27 mouse cellular contexts compared by ENCODE assay signal in the genomic region with DNA sequence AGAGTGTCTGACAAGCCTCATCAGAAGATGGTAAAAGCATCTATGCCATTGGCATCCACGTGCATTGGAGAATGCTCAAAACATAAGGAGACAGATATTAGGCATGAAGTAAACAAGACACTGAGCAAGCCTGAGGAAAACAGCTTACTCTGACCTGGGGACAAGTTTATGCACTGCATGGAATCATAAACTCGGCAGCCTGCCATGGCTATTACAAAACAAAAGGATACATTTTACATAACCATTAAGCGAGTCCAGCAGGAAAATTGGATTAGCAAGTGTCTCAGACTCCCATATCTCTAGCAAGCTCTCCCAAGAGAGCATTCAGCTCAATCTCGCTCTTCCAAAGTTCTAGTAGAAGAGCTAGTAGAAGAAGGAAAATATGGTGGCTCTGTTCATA. TPM values are rescaled to one million over a fixed set of nuclear protein-coding genes. Genes with fewer than 3 reads are reported as not detected.
A peak's percentile ranks its signal among the peaks of the same experiment; 100 is the strongest.
DNase-seq lines count a peak whose midpoint lies in the region; ATAC-seq and TF ChIP-seq lines count a peak whose summit lies in the region.
"Had no signal": no experiment of that assay in that cellular context is flagged by ENCODE, and none has a peak within 500 bp of the region (broad histone marks: within the 10 kb centered on the region; RNA-seq: fewer than 3 reads in every experiment).

No protein-coding gene starts in this region.

- no peaks in the 10 kb centered on the region for H3K36me3 ChIP-seq in liver, adult 2 months (ENCODE audit: control insufficient read depth, insufficient read depth, low read length)
- H3K36me3 ChIP-seq in liver, postnatal 0 days (replicated peaks; ENCODE audit: insufficient read depth, low read length) = no peaks in the 10 kb centered on the region
- H3K36me3 ChIP-seq in lung, embryonic 16.5 days (ENCODE audit: control insufficient read depth, insufficient read depth, low read length) = no peaks in the 10 kb centered on the region
- H3K36me3 ChIP-seq: embryonic facial prominence, embryonic 13.5 days; embryonic facial prominence, embryonic 15.5 days; forebrain, embryonic 10.5 days; forebrain, embryonic 12.5 days had no signal

- no peak overlapping the region for H3K27ac ChIP-seq in liver, adult 2 months (replicated peaks; ENCODE audit: insufficient read depth, low read depth, low read length)
- no peak overlapping the region for H3K27ac ChIP-seq in liver, postnatal 0 days (ENCODE audit: low read depth)
- no peak overlapping the region for H3K27ac ChIP-seq in lung, embryonic 16.5 days (ENCODE audit: low read length)
- H3K27ac ChIP-seq: embryonic facial prominence, embryonic 13.5 days; embryonic facial prominence, embryonic 15.5 days; forebrain, embryonic 10.5 days; forebrain, embryonic 12.5 days had no signal

- H3K4me3 ChIP-seq in liver, adult 2 months (ENCODE audit: insufficient read depth, low read depth, low read length) = no peak overlapping the region
- no peak overlapping the region for H3K4me3 ChIP-seq in liver, postnatal 0 days (ENCODE audit: low read depth, low read length)
- H3K4me3 ChIP-seq in lung, embryonic 16.5 days (ENCODE audit: low read length) = no peak overlapping the region
- H3K4me3 ChIP-seq: embryonic facial prominence, embryonic 13.5 days; embryonic facial prominence, embryonic 15.5 days; erythroblast, embryonic 14.5 days; forebrain, embryonic 10.5 days; forebrain, embryonic 12.5 days had no signal

- no peaks in the 10 kb centered on the region for H3K9me3 ChIP-seq in liver, postnatal 0 days (ENCODE audit: low read length)
- H3K9me3 ChIP-seq in lung, embryonic 16.5 days (ENCODE audit: control insufficient read depth, low read length) = no peaks in the 10 kb centered on the region
- H3K9me3 ChIP-seq: embryonic facial prominence, embryonic 13.5 days; embryonic facial prominence, embryonic 15.5 days; forebrain, embryonic 10.5 days; forebrain, embryonic 12.5 days had no signal

- peaks cover 5% of the 10 kb centered on the region; the same call in 1 of the 2 replicates for H3K4me1 ChIP-seq in liver, adult 2 months (ENCODE audit: control insufficient read depth, insufficient read depth, low read length)
- H3K4me1 ChIP-seq in liver, postnatal 0 days (ENCODE audit: insufficient read depth) = no peaks in the 10 kb centered on the region
- H3K4me1 ChIP-seq in lung, embryonic 16.5 days (replicated peaks; ENCODE audit: control insufficient read depth, insufficient read depth, low read length) = no peaks in the 10 kb centered on the region
- H3K4me1 ChIP-seq: embryonic facial prominence, embryonic 13.5 days; embryonic facial prominence, embryonic 15.5 days; forebrain, embryonic 10.5 days; forebrain, embryonic 12.5 days had no signal

- no peaks in the 10 kb centered on the region for H3K79me2 ChIP-seq in liver, adult 2 months (ENCODE audit: control insufficient read depth, insufficient read depth, low read length)

- WGBS in liver, adult 2 months = 72% methylated on average over 4 of the region's 4 CpGs
- WGBS in liver, postnatal 0 days (ENCODE audit: insufficient replicate concordance) = 72% methylated on average over 4 of the region's 4 CpGs
- WGBS in lung, embryonic 16.5 days = 68% methylated on average over 4 of the region's 4 CpGs

- TF ChIP-seq EP300 in liver, postnatal 0 days (IDR thresholded peaks at IDR 0.05; ENCODE audit: low read depth) = no peak

- peak; percentile 10 for DNase-seq in liver, adult 2 months (ENCODE audit: extremely low read depth, low read depth, low spot score)
- DNase-seq in liver, postnatal 0 days = no peak
- DNase-seq in lung, postnatal 36 days = no peak
- DNase-seq in 3T3-L1 (ENCODE audit: low read depth, low spot score) (peak; percentile 20), adipocyte (ENCODE audit: low spot score) (peak; percentile 86)
- no peak for DNase-seq in gastrocnemius, postnatal 10 days
- DNase-seq: adrenal gland, adult 2 months; adrenal gland, postnatal 10 days; adrenal gland, postnatal 25 days; cerebellum, adult 11 months; cerebellum, adult 18-20 months; cerebellum, adult 8-10 months; cerebellum, adult 9-11 months; cerebellum, postnatal 14 days; cerebellum, postnatal 36 days; embryo, embryonic 11 days had no signal

- no peaks in the 10 kb centered on the region for H3K27me3 ChIP-seq in liver, adult 2 months (ENCODE audit: control insufficient read depth, insufficient read depth, low read length)
- H3K27me3 ChIP-seq in liver, postnatal 0 days (ENCODE audit: insufficient read depth, low read length) = no peaks in the 10 kb centered on the region
- H3K27me3 ChIP-seq in lung, embryonic 16.5 days (ENCODE audit: control insufficient read depth, insufficient read depth, low read depth, low read length) = no peaks in the 10 kb centered on the region
- H3K27me3 ChIP-seq: embryonic facial prominence, embryonic 13.5 days; embryonic facial prominence, embryonic 15.5 days; forebrain, embryonic 12.5 days; Patski had no signal

- H3K9ac ChIP-seq in liver, adult 2 months (ENCODE audit: low read depth, low read length) = no peak overlapping the region
- no peak overlapping the region for H3K9ac ChIP-seq in liver, postnatal 0 days (replicated peaks)
- H3K9ac ChIP-seq in lung, embryonic 16.5 days (ENCODE audit: low read length) = no peak overlapping the region
- H3K9ac ChIP-seq: embryonic facial prominence, embryonic 13.5 days; embryonic facial prominence, embryonic 15.5 days; forebrain, embryonic 12.5 days had no signal

- no peak for ATAC-seq in liver, postnatal 0 days
- peak; percentile 41; the same call in 1 of the 2 replicates for ATAC-seq in lung, embryonic 16.5 days (ENCODE audit: low read depth)
- ATAC-seq: activated CD4-positive, CD25-positive, alpha-beta regulatory T cell, adult 4 months; forebrain, embryonic 14.5 days; forebrain, embryonic 16.5 days; Patski had no signal

- no peak overlapping the region for H3K4me2 ChIP-seq in liver, postnatal 0 days (ENCODE audit: low read depth, low read length)
- H3K4me2 ChIP-seq in lung, embryonic 16.5 days (ENCODE audit: low read depth, low read length) = no peak overlapping the region
- H3K4me2 ChIP-seq: embryonic facial prominence, embryonic 13.5 days; embryonic facial prominence, embryonic 15.5 days; forebrain, embryonic 12.5 days had no signal

- no peak for TF ChIP-seq POLR2A in liver, adult 2 months (IDR thresholded peaks at IDR 0.05; ENCODE audit: extremely low read depth, insufficient read depth, low read length)

- no peak for TF ChIP-seq CTCF in liver, adult 2 months (IDR thresholded peaks at IDR 0.05; ENCODE audit: low read depth, low read length)
- TF ChIP-seq CTCF in liver, postnatal 0 days (IDR thresholded peaks at IDR 0.05; ENCODE audit: low read depth) = no peak

RNA-seq across cellular contexts. Expression of a gene that starts 19.3 kb away (rescaled TPM):
- total RNA-seq in liver, adult 2 months (2014; rRNA removed) = 39.0 and 59.5 TPM in 2 replicates
- polyA plus RNA-seq in liver, adult 2 months (2012; rRNA removed) = 36.2 and 40.3 TPM in 2 replicates
- 90.0 and 101 TPM in 2 replicates for polyA plus RNA-seq in liver, postnatal 0 days (2015; fragmentation: Nextera tagmentation; extraction: Ambion mirVana)
- polyA plus RNA-seq in lung, embryonic 16.5 days (2015; fragmentation: Nextera tagmentation; extraction: Ambion mirVana) = 19.4 and 21.0 TPM in 2 replicates
- 1 to 10 TPM; 5.9 to 6.3 TPM for total RNA-seq in gastrocnemius, postnatal 10 days (2021)
- total RNA-seq: MEL had no signal
- polyA plus RNA-seq: activated CD4-positive, CD25-positive, alpha-beta regulatory T cell, adult 4 months; erythroblast, embryonic 14.5 days had no signal

Comparison
In these comparisons a context has a peak if more than half of its experiments do, and no peak if none do; other contexts are left out.
1. DNase-seq: peak in liver, adult 2 months (single experiment), 3T3-L1 (single experiment) and adipocyte (single experiment); none in liver, postnatal 0 days (single experiment), lung, postnatal 36 days (single experiment) and gastrocnemius, postnatal 10 days (single experiment).